Mouse (Mus musculus) liver, postnatal 0 days (tissue): ENCODE data around the gene Gm7138.

Experiments
- CTCF ChIP-seq: sonication (generic); IDR thresholded peaks from 2 replicates; pipeline ENCODE4 v1.5.1; 2016; ENCODE audit warnings: antibody characterized with exemption, low read depth
- EP300 ChIP-seq: IDR thresholded peaks from 2 replicates; pipeline ENCODE4 v1.6.1; 2016; ENCODE audit warnings: antibody characterized with exemption, low read depth, mild to moderate bottlenecking

DNA sequence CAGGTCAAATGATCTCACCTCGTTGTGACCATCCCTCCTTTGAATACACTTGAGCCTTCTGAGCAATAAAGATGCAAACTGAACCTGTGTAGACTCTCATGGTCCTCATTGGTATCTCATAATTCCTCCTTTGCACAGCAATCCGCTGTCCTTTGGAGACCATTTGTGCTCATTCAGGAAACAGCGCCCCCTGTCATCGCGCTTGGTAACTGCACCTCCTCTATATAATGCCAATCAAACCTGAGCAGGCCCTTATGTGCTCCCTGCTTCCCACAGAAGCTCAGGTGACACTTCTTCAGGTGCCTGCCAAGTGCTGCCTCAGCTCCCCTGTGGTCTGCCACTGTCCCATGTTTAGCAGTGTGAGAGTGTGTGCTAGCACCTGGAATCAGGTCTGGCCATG is 38.8 kb upstream of the Gm7138 start:
- peak; percentile 65 for TF ChIP-seq CTCF
- TF ChIP-seq EP300 = no peak
